Mouse (Mus musculus): ENCODE data around the gene Sertm1.

The Sertm1 gene

GRCm38 (mm10) chr3:54915643-54916071 is at the start of gene Sertm1:
Gene Sertm1 (minus strand): TSS chr3:54915887.
- peaks cover 10% of the 10 kb centered on the region for H3K4me1 ChIP-seq (replicated peaks; ENCODE audit: low read depth, low read length)
- TF ChIP-seq POU5F1 (IDR thresholded peaks at IDR 0.05; ENCODE audit: borderline replicate concordance, low read length) = no peak
- no peak for TF ChIP-seq NANOG (IDR thresholded peaks at IDR 0.05; ENCODE audit: borderline replicate concordance, low read length)
- no peak for TF ChIP-seq CTCF (conservative IDR thresholded peaks at IDR 0.05; ENCODE audit: low read length)
- H3K4me3 ChIP-seq (replicated peaks; ENCODE audit: low read length) = peak within 1 kb of the TSS; percentile 84
- H3K36me3 ChIP-seq (ENCODE audit: insufficient read depth, low read length) = no peaks in the 10 kb centered on the region
- H3K9me3 ChIP-seq (ENCODE audit: low read length) = peaks cover 16% of the 10 kb centered on the region
- H3K27me3 ChIP-seq (ENCODE audit: insufficient read depth, low read length) = peaks cover 60% of the 10 kb centered on the region

- H3K36me3 ChIP-seq (ENCODE audit: insufficient read depth, low read length) = no peaks in the 10 kb centered on the region
- no peaks in the 10 kb centered on the region for H3K4me1 ChIP-seq (replicated peaks; ENCODE audit: low read depth, low read length)
- H3K9me3 ChIP-seq (ENCODE audit: low read length) = no peaks in the 10 kb centered on the region
- TF ChIP-seq POU5F1 (IDR thresholded peaks at IDR 0.05; ENCODE audit: borderline replicate concordance, low read length) (no peak), NANOG (IDR thresholded peaks at IDR 0.05; ENCODE audit: borderline replicate concordance, low read length) (no peak), CTCF (conservative IDR thresholded peaks at IDR 0.05; ENCODE audit: low read length) (no peak)
- H3K27me3 ChIP-seq (ENCODE audit: insufficient read depth, low read length) = no peaks in the 10 kb centered on the region
- no peak overlapping the region for H3K4me3 ChIP-seq (replicated peaks; ENCODE audit: low read length)
These were observed 49.3 kb upstream of the Sertm1 start for GRCm38 (mm10) chr3:54964948-54965506.

GRCm38 (mm10) chr3:54943067-54943810 is 27.6 kb upstream of the Sertm1 start:
- Histone ChIP-seq H3K36me3 (ENCODE audit: insufficient read depth, low read length) (no peaks in the 10 kb centered on the region), H3K9me3 (ENCODE audit: low read length) (no peaks in the 10 kb centered on the region), H3K4me1 (replicated peaks; ENCODE audit: low read depth, low read length) (no peaks in the 10 kb centered on the region), H3K4me3 (replicated peaks; ENCODE audit: low read length) (no peak overlapping the region), H3K27me3 (ENCODE audit: insufficient read depth, low read length) (no peaks in the 10 kb centered on the region)
- no peak for TF ChIP-seq POU5F1 (IDR thresholded peaks at IDR 0.05; ENCODE audit: borderline replicate concordance, low read length)
- TF ChIP-seq CTCF (conservative IDR thresholded peaks at IDR 0.05; ENCODE audit: low read length) = no peak
- no peak for TF ChIP-seq NANOG (IDR thresholded peaks at IDR 0.05; ENCODE audit: borderline replicate concordance, low read length)

- no peak overlapping the region for H3K4me3 ChIP-seq (replicated peaks; ENCODE audit: low read length)
- no peaks in the 10 kb centered on the region for H3K4me1 ChIP-seq (replicated peaks; ENCODE audit: low read depth, low read length)
- TF ChIP-seq CTCF (conservative IDR thresholded peaks at IDR 0.05; ENCODE audit: low read length) (no peak), POU5F1 (IDR thresholded peaks at IDR 0.05; ENCODE audit: borderline replicate concordance, low read length) (no peak), NANOG (IDR thresholded peaks at IDR 0.05; ENCODE audit: borderline replicate concordance, low read length) (no peak)
- H3K9me3 ChIP-seq (ENCODE audit: low read length) = no peaks in the 10 kb centered on the region
- no peaks in the 10 kb centered on the region for H3K27me3 ChIP-seq (ENCODE audit: insufficient read depth, low read length)
- no peaks in the 10 kb centered on the region for H3K36me3 ChIP-seq (ENCODE audit: insufficient read depth, low read length)
These were observed 18.8 kb upstream of the Sertm1 start for GRCm38 (mm10) chr3:54934535-54934934.

- no peaks in the 10 kb centered on the region for H3K36me3 ChIP-seq (ENCODE audit: insufficient read depth, low read length)
- H3K27me3 ChIP-seq (ENCODE audit: insufficient read depth, low read length) = no peaks in the 10 kb centered on the region
- no peaks in the 10 kb centered on the region for H3K4me1 ChIP-seq (replicated peaks; ENCODE audit: low read depth, low read length)
- no peak overlapping the region for H3K4me3 ChIP-seq (replicated peaks; ENCODE audit: low read length)
- H3K9me3 ChIP-seq (ENCODE audit: low read length) = no peaks in the 10 kb centered on the region
- TF ChIP-seq POU5F1 (IDR thresholded peaks at IDR 0.05; ENCODE audit: borderline replicate concordance, low read length) (no peak), CTCF (conservative IDR thresholded peaks at IDR 0.05; ENCODE audit: low read length) (peak; percentile 59)
These were observed 16.9 kb upstream of the Sertm1 start for GRCm38 (mm10) chr3:54932599-54932998.

- TF ChIP-seq NANOG (IDR thresholded peaks at IDR 0.05; ENCODE audit: borderline replicate concordance, low read length) (no peak), CTCF (conservative IDR thresholded peaks at IDR 0.05; ENCODE audit: low read length) (peak; percentile 35), POU5F1 (IDR thresholded peaks at IDR 0.05; ENCODE audit: borderline replicate concordance, low read length) (no peak)
- Histone ChIP-seq H3K4me1 (replicated peaks; ENCODE audit: low read depth, low read length) (peaks cover under 1% of the 10 kb centered on the region; the same call in 1 of the 2 replicates), H3K27me3 (ENCODE audit: insufficient read depth, low read length) (peaks cover 34% of the 10 kb centered on the region), H3K9me3 (ENCODE audit: low read length) (no peaks in the 10 kb centered on the region), H3K4me3 (replicated peaks; ENCODE audit: low read length) (no peak overlapping the region), H3K36me3 (ENCODE audit: insufficient read depth, low read length) (no peaks in the 10 kb centered on the region)
These were observed 4.7 kb upstream of the Sertm1 start for GRCm38 (mm10) chr3:54920425-54920824.

GRCm38 (mm10) chr3:54914845-54915642 is 643 bp downstream of the Sertm1 start:
- H3K9me3 ChIP-seq (ENCODE audit: low read length) = peaks cover 16% of the 10 kb centered on the region
- TF ChIP-seq CTCF (conservative IDR thresholded peaks at IDR 0.05; ENCODE audit: low read length) = no peak
- TF ChIP-seq POU5F1 (IDR thresholded peaks at IDR 0.05; ENCODE audit: borderline replicate concordance, low read length) = no peak
- TF ChIP-seq NANOG (IDR thresholded peaks at IDR 0.05; ENCODE audit: borderline replicate concordance, low read length) = no peak
- no peaks in the 10 kb centered on the region for H3K36me3 ChIP-seq (ENCODE audit: insufficient read depth, low read length)
- peak overlapping the region; percentile 84 for H3K4me3 ChIP-seq (replicated peaks; ENCODE audit: low read length)
- peaks cover 60% of the 10 kb centered on the region for H3K27me3 ChIP-seq (ENCODE audit: insufficient read depth, low read length)
- H3K4me1 ChIP-seq (replicated peaks; ENCODE audit: low read depth, low read length) = peaks cover 10% of the 10 kb centered on the region

- Histone ChIP-seq H3K36me3 (ENCODE audit: insufficient read depth, low read length) (no peaks in the 10 kb centered on the region), H3K9me3 (ENCODE audit: low read length) (peaks cover 2% of the 10 kb centered on the region; the same call in 1 of the 2 replicates), H3K4me3 (replicated peaks; ENCODE audit: low read length) (no peak overlapping the region), H3K27me3 (ENCODE audit: insufficient read depth, low read length) (peaks cover 15% of the 10 kb centered on the region), H3K4me1 (replicated peaks; ENCODE audit: low read depth, low read length) (no peaks in the 10 kb centered on the region)
- TF ChIP-seq CTCF (conservative IDR thresholded peaks at IDR 0.05; ENCODE audit: low read length) (no peak), POU5F1 (IDR thresholded peaks at IDR 0.05; ENCODE audit: borderline replicate concordance, low read length) (no peak), NANOG (IDR thresholded peaks at IDR 0.05; ENCODE audit: borderline replicate concordance, low read length) (no peak)
These were observed 6.8 kb downstream of the Sertm1 start for GRCm38 (mm10) chr3:54908878-54909277.
